Mouse (Mus musculus) layer of hippocampus, adult 8-10 months (tissue): Measurements from ENCODE around the gene Yes1. TPM values are rescaled to one million over a fixed set of nuclear protein-coding genes. Genes with fewer than 3 reads are reported as not detected.
"Not testable (repeated sequence)": the region's sequence is repeated elsewhere in the genome, so short reads cannot be mapped to it uniquely, and the experiment has no call there.

ENCODE experiments used
- DNase-seq, 2 experiments: peaks; one replicate each; pipeline ENCODE4 v3.0.0; 2022; ENCODE audit warnings: low spot score in 2 of 2
- total RNA-seq, 4 experiments: library from RNA; stranded (reverse); gene quantifications; 2 replicates each; pipeline ENCODE4 v1.2.4; 2022

Gene Yes1
- total RNA-seq, 4 experiments from 2014 or later, result 12.8 to 15.5 (median 14.2) TPM

- no peak for DNase-seq
Observed at GRCm38 (mm10) chr5:32706226-32706780, 95.3 kb downstream of the Yes1 start.

GRCm38 (mm10) chr5:32711485-32711884 lies 100.5 kb downstream of the Yes1 start:
- no peak for DNase-seq

DNA sequence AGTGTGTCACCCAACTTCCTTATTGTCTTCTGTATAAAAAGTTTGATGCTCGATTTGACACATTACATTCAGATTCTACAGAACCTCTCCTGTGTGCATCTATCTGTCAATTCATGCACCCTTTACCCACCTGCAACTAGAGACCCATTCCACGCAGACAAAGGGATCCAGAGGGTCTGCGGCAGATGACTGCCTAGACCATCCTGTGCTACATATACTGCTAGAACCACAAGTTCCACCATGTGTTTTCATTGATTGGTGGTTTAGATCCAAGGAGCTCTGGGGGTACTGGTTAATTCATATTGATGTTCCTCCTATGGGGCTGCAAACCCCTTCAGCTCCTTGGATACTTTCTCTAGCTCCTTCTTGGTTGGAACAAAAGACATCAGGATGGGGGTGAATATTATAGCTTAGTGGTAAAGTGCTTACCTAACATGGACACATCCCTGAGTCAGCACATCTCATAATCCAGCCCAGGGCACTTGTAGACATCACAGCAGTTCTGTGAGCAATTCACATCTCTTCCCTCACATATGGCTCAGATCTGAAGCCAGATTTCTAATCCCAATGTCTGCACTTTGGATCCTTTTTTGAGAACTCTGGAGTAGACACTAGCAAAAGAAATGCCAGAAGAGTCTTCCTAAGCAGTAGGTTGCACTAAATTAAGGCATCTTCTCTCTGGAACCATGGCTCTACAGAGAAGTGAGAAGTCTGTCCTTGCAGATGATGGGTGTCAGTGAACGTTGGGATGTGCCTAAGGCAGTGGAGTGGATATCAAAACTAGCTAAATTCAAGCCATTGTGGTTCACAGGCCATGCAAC lies 101.5 kb downstream of the Yes1 start:
- DNase-seq, result no peak

DNA sequence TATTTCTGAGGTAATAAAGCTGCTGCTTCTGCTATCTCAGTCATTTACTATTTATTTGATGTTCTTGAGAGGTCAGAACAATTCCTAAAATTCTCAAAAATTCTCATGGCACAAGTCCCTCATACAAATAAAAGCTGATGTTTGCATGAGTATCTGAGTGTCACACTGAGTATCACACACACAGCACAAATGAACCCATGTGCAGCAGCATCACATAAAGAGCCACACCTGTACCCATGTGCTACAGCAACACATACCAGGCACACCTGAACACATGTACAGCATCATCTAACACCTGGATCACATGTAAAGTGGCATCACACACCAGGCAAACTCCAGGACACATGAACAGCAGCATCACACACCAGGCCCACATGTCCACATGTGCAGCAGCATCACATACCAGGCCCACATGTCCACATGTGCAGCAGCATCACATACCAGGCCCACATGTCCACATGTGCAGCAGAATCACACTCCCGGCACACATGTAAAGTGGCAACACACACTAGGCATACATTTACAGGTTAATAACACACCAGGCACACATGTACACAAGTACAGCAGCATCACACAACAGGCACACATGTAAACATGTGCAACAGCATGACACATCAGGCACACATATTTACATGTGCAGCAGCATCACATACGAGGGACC lies 102.2 kb downstream of the Yes1 start:
- DNase-seq, result no peak

GRCm38 (mm10) chr5:32713703-32714467 lies 102.9 kb downstream of the Yes1 start:
- DNase-seq, result peak; percentile 87 to 95

DNA sequence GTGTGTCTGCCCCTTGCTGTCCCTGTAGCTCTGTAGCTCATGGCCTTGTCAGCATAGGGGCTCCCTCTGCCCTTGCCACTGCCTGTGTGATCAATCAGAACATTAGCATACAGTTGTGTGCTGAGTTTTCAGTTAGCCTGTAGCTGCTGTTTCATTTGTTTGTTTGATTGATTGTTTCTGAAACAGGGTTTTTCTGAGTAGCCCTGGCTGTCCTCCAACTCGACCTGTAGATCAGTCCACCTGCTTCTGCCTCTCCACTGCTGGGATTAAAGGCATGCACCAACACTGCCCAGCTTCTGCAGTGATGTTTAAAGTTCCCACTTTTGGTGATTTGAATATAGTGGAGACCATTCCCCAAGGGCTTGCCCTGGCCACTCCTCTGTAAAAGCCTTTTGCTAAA lies 106.8 kb downstream of the Yes1 start:
- DNase-seq, result no peak

DNA sequence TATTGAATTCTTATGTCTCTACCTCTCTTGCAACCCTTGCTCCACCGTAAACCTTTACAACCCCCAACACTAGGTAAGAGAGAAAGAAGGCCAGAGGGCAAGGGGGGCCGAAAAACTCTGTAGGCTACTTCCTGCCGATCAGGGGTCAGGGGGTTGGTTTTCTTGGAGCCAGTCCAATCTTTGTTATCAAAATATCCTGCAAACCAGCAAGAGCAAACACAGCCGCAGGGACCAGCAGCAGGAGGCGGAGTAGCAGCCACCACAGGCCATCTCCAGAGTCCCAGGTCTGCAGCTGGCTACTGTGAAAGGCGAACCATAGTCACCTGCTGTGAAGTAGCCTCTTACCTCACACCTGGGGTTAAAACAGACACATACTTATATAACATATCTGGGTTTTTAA lies 107.9 kb downstream of the Yes1 start:
- no peak for DNase-seq

DNA sequence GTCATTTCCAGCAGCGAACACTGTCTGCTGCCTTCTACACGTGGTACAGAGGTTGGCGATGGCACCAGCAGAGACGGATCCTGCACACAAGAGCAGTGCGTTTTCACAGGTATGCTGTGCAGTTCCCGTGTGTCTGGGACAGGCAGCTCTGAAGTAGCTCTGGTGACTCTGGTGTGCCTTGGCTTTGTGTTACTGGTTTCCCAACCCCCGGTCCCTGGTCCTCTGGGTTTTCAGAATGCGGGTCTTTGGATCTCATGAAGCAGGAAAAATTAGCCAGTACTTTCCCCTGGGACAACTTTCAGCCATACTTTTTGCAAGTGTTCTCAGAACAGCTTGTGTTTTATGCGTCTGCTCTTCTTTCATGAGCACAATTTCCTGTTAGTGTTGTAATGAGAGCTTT lies 109.4 kb downstream of the Yes1 start:
- no peak for DNase-seq

GRCm38 (mm10) chr5:32721316-32721715 lies 110.3 kb downstream of the Yes1 start:
- DNase-seq, result no peak

- DNase-seq, result no peak
Observed at GRCm38 (mm10) chr5:32722263-32722662, 111.3 kb downstream of the Yes1 start.

- DNase-seq, result not testable (repeated sequence)
Observed at GRCm38 (mm10) chr5:32722711-32723110, 111.7 kb downstream of the Yes1 start.

DNA sequence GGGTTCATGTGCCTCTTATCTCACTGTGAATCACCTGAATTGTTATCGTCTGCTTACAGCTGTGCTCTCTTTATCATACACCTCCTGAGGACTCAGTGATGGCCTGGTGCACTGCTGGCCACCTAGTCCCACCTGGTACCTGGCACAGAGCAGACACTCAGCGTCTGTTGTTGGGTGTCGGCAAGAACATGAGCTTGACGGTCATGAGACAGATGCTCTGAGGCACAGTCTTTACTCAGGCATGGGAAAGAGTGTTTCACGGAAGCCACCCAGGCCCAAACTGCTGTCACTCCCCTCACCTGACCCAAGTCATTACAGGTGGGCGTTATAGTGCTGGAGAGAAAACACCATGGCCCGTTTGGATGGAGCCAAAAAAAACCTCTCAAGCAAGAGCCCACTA lies 113.0 kb downstream of the Yes1 start:
- no peak for DNase-seq

DNA sequence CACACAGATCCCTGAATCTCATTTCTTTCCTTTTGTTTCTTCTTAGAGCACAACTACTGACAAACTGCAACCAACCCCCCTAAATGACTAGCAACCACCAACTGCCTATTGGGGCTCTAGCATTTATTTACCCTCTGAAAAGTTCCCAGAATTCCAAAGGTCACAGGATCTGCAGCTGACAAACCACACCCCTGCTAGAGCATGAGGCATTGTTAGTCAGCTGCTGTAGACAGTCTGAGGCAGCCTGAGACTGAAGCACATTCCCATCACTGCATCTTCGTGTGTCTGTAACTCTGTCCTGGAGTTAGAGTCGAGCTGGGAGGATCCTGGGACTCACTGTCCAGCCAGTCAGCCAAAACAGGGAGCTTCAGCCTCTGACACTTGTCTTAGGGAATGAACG lies 114.4 kb downstream of the Yes1 start:
- DNase-seq, result not testable (repeated sequence)

DNA sequence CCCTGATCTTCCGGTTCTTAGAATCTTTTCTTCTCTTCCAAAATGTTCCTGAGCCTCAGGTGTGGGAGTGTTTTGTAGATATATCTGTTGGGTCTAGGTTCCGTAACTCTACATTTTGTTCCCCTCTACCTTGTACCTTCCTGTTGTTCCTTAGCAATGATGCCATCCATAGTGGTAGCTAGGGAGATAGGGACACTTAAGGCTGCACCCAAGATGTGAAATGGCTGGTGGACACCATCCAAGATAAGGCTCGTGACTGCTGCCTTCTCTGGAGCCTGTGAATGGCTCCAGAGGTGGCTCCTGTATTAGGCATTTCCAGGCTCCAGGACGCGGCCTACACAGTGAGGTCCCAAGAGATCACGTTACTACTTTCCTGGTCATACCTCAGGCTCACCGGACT lies 117.3 kb downstream of the Yes1 start:
- DNase-seq, result no peak

GRCm38 (mm10) chr5:32728851-32729250 lies 117.9 kb downstream of the Yes1 start:
- DNase-seq, result no peak

- DNase-seq, result not testable (repeated sequence)
Observed at GRCm38 (mm10) chr5:32733892-32734291, 122.9 kb downstream of the Yes1 start.

- DNase-seq, result no peak
Observed at GRCm38 (mm10) chr5:32735779-32736178, 124.8 kb downstream of the Yes1 start.

Other genes starting within 250 kb of the Yes1 start
- 100 to 1,000 TPM; 366 to 393 (median 386) TPM for gene Ppp1cb, start 152.3 kb upstream of the Yes1 start, total RNA-seq
- 10 to 100 TPM; 60.9 to 65.6 (median 65.0) TPM for gene Pisd, start 174.5 kb downstream of the Yes1 start, total RNA-seq
- gene Gm20671, start 215.9 kb downstream of the Yes1 start, total RNA-seq, result not detected
- 10 to 100 TPM; 42.3 to 65.8 (median 48.6) TPM for gene Prr14l, start 243.1 kb downstream of the Yes1 start, total RNA-seq